Mouse (Mus musculus): Measurements from ENCODE around the gene Spint5.

Gene Spint5

DNA sequence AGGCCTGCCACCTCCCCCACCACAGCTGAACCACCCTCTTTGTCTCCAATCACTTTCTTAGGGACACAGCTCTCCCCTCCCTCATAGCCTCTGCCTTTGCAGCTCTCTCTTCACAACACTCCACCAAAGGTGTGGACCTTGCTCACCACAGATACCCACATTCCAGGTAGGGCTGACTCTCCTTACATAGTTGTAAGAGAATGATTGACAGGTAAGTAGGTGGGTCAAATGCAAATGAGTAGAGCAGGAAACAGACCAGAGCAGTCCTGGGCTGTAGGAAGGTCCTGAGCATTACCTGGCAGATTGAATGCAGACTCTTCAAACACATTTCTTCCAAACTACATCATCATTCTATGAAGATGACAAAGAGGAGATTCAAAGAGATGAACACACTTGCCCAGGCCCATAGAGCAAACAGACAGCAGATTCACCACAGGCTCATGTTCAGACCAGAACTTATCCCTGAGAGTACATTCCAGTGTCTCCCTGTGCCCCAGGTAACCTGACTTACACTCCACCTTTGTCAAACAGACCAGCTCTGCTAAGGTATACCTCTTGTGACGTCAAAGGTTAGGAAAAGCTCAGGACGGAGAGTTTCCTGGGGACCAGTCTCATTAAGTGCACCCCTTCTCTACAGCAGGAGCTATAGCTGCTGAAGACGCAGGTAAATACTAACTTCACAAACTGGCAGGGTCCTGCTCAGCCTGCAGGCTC lies 22.4 kb downstream of the Spint5 start:
- DNase-seq (ENCODE audit: low read depth, low spot score) = no peak

DNA sequence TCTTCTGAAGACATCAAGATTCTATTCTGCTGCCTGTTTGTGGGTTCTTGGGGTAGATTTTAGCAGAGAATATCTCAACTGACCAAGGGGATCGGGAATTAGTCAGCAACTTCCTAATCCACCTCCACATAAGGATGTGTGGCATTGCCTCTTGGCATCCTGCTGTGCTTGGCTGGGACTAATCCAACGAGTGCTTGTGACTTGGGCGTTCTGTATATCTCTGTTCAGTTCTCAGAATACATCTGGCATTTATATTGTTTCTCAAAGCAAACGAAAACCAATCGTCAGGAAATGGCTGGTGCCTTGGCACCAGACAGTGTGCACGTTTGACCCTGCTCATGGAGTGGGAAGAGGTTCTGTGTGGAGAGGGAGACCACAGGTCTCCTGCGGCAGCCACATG lies 24.8 kb downstream of the Spint5 start:
- DNase-seq (ENCODE audit: low read depth, low spot score) = peak; percentile 36

DNA sequence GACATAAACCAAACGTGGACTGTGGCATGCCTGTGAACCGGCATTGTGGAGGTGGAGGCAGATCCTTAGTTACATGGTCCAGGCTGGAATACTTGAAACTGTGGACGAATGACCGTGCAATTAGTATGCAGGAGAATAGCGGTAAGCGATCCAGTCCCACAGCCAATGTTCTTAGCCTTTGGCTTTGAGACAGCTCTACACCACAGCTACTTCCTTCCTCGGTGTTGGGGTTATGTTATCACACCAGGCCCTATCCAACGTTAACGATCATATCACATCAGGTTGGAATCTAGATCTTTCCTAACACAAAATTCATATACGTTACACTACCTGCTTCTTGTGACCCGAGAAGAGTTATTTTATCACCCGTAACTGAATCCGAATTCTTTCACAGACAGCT lies 29.9 kb downstream of the Spint5 start:
- DNase-seq (ENCODE audit: low read depth, low spot score) = no peak

DNA sequence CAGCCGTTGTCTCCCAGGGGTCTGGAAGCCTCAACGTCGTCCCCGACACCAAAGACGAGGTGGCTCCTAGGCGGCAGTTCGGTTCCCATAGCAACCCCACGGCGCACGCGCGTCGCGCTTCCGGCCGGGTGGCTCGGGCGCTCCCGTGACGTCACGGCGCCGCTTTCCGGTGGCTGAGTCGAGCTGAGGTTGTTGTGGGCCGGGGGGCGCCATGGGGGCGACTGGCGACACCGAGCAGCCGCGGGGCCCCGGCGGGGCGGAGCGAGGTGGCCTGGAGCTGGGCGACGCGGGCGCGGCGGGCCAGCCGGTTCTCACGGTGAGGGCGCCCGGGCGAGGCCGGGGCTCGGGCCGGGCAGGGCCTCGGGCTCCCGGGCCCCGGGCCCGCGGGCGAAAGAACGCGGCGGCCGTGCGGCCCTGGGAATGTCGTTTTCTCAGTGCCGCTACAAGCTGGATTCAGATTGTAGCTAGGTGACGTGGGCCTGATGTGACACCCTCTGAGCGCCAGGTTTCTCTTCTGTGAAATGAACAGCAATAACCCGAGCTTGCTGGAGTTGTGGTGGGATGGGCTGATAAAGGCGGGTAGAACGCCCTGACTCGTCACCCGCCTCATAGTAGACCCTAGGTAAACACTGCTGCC lies 30.9 kb downstream of the Spint5 start, which contains the start of the genes Wfdc3 and Dnttip1:
Wfdc3 (minus strand) TSS at position 89 of the 637 bp plus-strand sequence.
Dnttip1 (plus strand) TSS at position 141 of the 637 bp plus-strand sequence.
- peak; percentile 95 for DNase-seq (ENCODE audit: low read depth, low spot score)

DNA sequence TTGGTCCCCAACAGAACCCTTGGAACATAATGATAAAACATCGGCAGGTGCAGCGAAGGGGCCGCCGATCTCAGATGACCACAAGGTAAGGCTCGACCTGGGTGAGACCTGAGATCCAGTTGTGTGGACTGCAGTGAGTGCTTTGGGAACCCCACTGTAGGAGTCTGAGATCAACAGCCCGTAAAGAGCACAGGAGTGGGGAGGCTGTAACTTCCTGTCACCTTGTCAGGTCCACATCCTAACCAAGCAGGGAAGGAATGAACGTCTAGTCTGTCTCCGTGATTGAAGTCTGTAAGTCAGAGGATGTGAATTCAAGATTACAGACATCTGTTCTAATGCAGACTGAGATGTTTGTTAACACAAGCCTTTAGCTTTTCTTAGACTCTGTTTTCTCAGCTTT lies 31.6 kb downstream of the Spint5 start:
- no peak for DNase-seq (ENCODE audit: low read depth, low spot score)

DNA sequence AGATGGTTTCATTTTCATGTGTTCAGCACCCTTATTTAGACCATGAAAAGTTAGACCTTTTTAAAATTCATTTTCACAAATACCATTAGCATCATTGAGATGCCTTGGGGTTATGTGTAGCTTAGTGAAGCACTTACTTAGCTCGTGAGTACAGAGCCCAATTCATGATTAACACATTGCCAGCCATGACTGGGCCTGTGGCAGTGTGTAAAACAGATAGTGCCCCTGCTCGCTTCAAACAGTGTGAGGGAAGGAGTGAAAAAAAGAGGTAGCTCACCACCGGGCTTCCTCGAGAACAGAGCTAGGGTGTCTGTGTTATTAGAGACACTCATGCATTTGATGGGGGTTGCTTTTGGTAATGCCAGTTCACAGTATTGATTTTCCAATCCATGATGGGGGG lies 33.1 kb downstream of the Spint5 start:
- no peak for DNase-seq (ENCODE audit: low read depth, low spot score)

DNA sequence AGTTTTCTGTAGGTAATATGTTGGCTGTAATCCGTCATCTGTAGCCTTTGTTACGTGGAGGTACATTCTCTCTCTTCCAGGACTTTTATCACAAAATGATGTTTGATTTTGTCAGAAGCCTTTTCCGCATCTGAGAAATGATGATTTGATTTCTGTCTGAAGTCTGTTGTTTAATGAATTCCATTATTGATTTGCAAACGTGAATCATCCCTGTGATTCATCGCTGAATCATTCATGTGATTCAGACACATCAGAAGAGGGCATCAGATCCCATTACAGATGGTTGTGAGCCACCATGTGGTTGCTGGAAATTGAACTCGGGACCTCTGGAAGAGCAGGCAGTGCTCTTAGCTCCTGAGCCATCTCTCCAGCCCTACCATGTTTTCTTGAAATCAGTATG lies 33.9 kb downstream of the Spint5 start:
- peak; percentile 48 for DNase-seq (ENCODE audit: low read depth, low spot score)

DNA sequence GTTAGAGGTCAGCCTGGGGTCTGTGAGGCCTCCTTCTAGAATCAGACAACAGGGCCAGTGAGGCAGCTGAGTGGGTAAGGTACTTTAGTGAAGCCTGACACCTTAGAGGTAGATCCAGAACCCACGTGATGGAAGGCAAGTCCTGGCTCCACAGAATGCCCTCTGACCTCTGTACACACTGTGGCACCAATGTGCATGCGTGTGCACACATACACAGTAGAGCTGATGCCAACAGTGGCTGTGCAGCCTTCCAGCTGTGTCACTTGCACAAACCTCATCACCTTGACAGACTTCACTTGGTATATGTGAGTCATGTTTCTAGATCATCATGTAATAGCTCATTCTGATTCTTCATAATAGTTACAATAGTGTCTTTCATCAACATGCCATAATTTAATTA lies 37.3 kb downstream of the Spint5 start:
- no peak for DNase-seq (ENCODE audit: low read depth, low spot score)

DNA sequence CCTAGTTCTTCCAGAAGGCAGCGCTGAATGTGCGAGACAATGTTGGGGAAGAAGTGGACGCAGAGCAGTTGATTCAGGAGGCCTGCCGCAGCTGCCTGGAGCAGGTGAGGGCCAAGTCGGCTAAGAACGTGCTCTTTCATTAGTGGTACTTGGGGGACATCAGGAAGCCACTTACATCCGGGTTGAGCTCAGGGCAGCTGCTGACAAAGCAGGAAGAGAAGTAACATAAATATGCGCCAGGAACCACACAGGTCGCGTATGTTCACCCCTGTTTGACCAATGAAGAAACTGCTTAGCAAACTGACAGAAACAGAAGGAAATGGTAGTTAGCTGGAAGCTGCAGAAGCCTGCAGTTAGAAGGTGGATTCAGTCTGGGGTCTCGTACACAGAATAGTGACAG lies 39.0 kb downstream of the Spint5 start:
- no peak for DNase-seq (ENCODE audit: low read depth, low spot score)

DNA sequence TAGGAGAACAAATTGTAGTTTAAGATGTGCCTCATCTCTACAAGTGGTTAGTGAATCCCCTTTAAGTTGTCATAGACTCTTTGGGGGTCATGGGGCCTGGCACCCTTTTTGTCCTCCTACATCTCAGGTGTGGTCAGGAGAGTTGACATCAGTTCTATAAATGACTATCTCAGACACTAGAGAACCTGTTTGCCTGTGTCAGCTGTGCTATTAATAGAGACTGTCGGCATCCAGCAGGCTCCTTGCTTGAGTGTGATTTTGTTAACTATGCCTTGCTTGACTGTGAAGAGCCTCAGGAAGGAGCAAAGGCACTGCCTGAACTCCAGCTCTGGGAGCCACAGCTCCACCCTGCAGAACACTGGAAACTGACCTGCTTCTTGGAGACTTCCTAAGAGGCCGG lies 39.7 kb downstream of the Spint5 start:
- DNase-seq (ENCODE audit: low read depth, low spot score) = peak; percentile 36

DNA sequence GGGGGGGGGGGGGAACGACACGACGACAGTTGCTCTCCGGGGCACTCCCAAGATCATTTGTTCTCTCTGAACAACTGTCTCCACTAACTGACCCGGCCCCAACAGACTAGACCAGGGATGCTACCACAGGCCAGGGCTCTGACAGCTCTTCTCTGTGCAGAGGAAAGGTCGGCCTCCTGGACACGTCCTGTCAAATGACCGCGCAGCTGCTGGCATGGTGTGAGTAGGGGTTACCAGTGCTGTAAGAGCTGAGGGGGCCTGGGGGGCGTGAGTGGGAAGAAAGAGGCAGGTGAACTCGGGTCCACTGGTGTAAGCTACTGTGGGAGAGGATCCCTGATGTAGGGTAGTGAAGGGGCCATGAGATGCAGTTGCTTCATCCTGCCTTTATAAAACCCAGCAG lies 42.7 kb downstream of the Spint5 start:
- DNase-seq (ENCODE audit: low read depth, low spot score) = no peak

DNA sequence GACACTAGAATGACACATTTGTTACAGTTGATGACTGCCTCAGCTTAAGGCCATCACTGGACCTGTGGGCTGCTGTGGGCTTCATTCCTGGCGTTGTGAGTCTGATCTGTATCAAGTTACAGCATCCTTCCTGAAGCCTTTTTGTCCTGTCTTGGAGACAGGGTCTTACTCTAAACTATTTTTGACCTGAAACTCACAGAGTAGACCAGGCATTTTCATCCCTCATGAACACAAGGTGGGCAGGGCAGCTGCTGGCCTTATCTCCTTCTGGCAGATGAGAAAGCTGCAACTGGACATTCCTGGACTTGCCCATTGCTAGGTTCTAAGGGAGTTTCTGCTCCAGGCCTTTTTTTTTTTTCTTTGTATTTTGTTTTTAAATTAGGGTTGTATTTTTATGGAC lies 43.6 kb downstream of the Spint5 start:
- DNase-seq (ENCODE audit: low read depth, low spot score) = no peak

DNA sequence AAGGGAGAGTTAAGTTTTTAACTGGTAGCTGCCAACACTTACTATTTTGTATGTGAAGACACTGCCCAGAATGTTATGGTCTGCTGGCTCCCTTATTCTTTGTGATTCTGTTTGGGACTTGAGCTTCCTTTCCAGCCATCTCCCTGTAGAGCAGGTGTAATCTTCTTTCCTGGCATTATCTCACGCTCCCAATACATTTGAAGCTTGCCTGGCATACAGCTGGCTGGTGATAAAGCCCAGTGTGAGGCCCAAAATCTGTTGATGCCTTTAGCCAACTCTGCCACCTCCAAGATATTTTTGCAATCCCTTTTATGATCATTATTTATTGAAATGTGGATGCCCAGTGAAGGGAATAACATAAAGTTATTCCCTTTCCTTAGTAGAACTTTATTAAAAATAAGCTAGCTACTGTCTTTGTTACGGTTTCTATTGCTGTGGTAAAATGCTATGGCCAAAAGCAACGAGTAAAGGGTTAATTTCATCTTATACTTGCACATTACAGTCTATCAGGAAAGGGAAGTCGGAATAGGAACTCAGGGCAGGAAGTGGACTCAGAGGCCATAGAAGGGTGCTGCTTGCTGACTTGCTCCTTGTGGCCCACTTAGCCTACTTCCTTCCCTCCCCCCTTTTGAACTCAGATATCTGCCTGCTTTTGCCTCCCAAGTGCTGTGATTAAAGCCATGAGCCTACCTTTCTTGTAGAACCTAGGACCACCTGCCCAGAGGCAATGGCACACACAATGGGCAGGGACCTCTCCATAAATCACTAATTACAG lies 45.1 kb downstream of the Spint5 start:
- no peak for DNase-seq (ENCODE audit: low read depth, low spot score)

DNA sequence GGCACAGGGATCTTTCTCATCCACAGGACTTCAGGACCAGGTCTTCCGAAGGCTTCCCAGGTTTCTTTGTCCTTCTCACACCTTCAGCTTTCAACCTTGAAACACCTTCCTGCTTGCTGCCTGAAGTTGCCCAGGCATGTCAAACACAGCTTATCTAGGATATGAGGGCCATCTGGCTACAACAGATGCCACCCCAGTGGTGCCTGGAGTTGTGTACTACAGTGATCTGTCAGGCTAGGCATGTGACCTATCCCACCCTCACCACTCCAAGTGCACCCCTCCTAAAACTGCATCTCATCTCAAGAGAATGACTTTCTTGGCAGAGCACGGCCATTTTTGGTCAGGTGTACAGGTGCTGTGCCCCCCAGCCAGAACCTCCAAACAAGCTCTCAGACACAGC lies 46.4 kb downstream of the Spint5 start:
- DNase-seq (ENCODE audit: low read depth, low spot score) = peak; percentile 47

DNA sequence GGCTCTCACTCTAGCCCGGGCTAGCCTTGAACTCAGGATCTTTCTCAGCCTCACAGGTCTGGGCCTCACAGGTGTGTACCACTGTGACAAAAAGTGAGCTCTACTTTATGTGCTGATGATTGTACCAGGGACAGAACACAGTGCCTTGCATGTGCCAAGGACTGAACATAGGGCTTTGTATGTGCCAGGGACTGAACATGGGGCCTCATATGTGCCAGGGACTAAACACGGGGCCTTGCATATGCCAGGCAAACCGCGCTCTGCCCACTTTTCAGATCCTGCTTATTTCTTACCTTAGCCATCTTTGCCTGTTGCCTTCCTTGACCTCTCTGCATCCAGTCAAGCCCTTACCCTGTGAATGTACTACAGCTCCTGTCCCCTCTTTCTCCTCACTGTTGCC lies 46.9 kb downstream of the Spint5 start:
- DNase-seq (ENCODE audit: low read depth, low spot score) = no peak

DNA sequence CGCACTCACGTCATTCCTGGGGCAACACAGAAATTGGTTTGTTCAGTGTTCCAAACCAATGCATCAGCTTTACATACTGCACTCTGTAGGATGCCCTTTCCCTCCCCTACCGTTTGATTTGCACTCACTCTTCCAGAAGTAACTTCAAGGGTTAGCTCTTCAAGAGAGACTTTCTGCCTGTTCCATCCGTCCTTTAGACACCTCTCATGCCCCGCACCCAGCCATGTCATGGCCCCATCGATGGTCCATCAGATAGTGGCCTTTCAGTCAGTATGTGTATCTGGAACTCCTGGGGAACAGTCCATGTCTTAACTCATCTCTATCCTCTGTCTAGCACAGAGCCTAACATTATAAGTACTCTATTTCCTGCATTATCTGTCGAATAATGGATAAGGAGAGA lies 47.5 kb downstream of the Spint5 start:
- no peak for DNase-seq (ENCODE audit: low read depth, low spot score)

DNA sequence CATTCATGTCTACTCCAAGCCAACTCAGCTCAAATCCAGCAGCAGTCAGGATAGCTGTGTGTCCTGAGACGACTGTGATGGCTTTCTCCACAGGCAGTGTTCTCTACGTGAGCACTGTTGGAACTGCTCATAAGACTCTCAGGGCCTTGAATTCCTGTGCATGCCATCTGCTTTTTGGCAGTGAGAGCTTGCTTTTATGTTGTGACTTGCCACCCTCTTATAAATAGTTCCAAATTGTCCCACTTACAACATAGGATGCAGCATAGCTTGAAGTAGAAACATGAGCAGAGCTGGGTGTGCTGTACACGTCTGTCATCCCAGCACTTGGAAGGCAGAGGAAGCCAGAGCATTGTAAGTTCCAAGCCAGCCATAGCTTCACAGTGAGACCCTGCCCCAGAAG lies 50.7 kb downstream of the Spint5 start:
- peak; percentile 83 for DNase-seq (ENCODE audit: low read depth, low spot score)
